Mouse (Mus musculus) embryonic facial prominence, embryonic 13.5 days (tissue): Measurements from ENCODE around the gene Rad51b. TPM values are rescaled to one million over a fixed set of nuclear protein-coding genes. Genes with fewer than 3 reads are reported as not detected.

Source experiments
- ATAC-seq: fragments of 200-750 bp; cut with Nextera tagmentation; 2 replicates; pipeline ENCODE4 v1.8.0; 2017; ENCODE audit warnings: low read depth; ENCODE audit not compliant: insufficient number of reproducible peaks, insufficient read depth, low FRiP score, low TSS enrichment
- H3K27ac ChIP-seq: fragments of 300-500 bp; sonication (generic); 2 replicates; pipeline ENCODE4 v1.5.1; 2015; ENCODE audit warnings: moderate library complexity, mild to moderate bottlenecking, inconsistent platforms
- H3K27me3 ChIP-seq: fragments of 300-500 bp; sonication (generic); 2 replicates; pipeline ENCODE4 v1.6.1; 2015; ENCODE audit warnings: mild to moderate bottlenecking, inconsistent platforms
- H3K36me3 ChIP-seq: fragments of 300-500 bp; sonication (generic); 2 replicates; pipeline ENCODE4 v1.6.1; 2015; ENCODE audit warnings: mild to moderate bottlenecking, inconsistent platforms
- H3K4me1 ChIP-seq: fragments of 300-500 bp; sonication (generic); 2 replicates; pipeline ENCODE4 v1.6.1; 2015; ENCODE audit warnings: inconsistent platforms
- H3K4me2 ChIP-seq: fragments of 300-500 bp; sonication (generic); 2 replicates; pipeline ENCODE4 v1.6.1; 2015; ENCODE audit warnings: moderate library complexity, mild to moderate bottlenecking, inconsistent platforms
- H3K4me3 ChIP-seq: fragments of 300-500 bp; sonication (generic); 2 replicates; pipeline ENCODE4 v1.5.1; 2015; ENCODE audit warnings: mild to moderate bottlenecking, inconsistent platforms
- H3K9ac ChIP-seq: fragments of 300-500 bp; sonication (generic); 2 replicates; pipeline ENCODE4 v1.6.1; 2015; ENCODE audit warnings: mild to moderate bottlenecking, inconsistent platforms
- H3K9me3 ChIP-seq: fragments of 300-500 bp; sonication (generic); 2 replicates; pipeline ENCODE4 v1.6.1; 2016; ENCODE audit warnings: inconsistent platforms
- WGBS: fragments of 180-500 bp; shearing (Covaris S2); methylation state at CpG from one replicate; pipeline ENCODE4 v1.1.7; 2015; ENCODE audit warnings: mixed read lengths; 5-methylcytosine and 5-hydroxymethylcytosine counted together
- polyA plus RNA-seq: library from polyadenylated mRNA; unstranded; fragments of >200 nt; fragmentation: Nextera tagmentation; extraction: Ambion mirVana; gene quantifications from 2 replicates; pipeline ENCODE4 v1.2.1, GENCODE M21; 2015

The Rad51b gene
- polyA plus RNA-seq, 1 experiment from 2014 or later: 8.8 TPM

- Histone ChIP-seq H3K27ac (no peak overlapping the region), H3K4me1 (0 out of 2 replicates have a peak, but pooled peaks cover 3% of the 10 kb centered on the region), H3K4me3 (no peak overlapping the region), H3K9me3 (no peaks in the 10 kb centered on the region), H3K36me3 (no peaks in the 10 kb centered on the region), H3K27me3 (no peaks in the 10 kb centered on the region), H3K4me2 (no peak overlapping the region), H3K9ac (no peak overlapping the region)
- WGBS: 74% methylated on average over 12 of the region's 12 CpGs
- ATAC-seq: no peak
Observed at GRCm38 (mm10) chr12:79441210-79442005, 144.3 kb downstream of the Rad51b start.

DNA sequence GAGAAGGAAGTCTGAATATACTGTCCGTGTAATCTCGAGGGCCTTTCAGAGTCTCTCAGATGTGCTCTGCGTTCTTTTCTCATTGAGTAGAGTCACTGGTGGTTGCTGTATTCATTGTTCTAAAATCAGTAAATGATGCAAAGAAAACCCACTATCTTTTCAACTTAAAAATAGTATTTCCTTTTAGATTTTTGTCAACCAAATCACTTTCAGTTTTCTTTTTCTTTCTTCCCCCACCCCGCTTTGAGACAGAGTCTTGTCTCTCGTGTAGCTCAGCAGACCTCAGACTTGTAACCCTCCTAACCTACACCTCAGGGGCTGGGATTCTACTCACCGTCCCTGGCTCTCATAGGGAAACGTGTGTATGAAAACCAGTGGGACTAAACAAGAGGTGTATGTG is 145.0 kb downstream of the Rad51b start:
- no peaks in the 10 kb centered on the region for H3K4me1 ChIP-seq
- no peaks in the 10 kb centered on the region for H3K36me3 ChIP-seq
- H3K9me3 ChIP-seq: no peaks in the 10 kb centered on the region
- H3K4me3 ChIP-seq: no peak overlapping the region
- no peak overlapping the region for H3K27ac ChIP-seq
- no peak overlapping the region for H3K4me2 ChIP-seq
- WGBS: 69% methylated on average over 7 of the region's 7 CpGs
- no peak for ATAC-seq
- no peak overlapping the region for H3K9ac ChIP-seq
- no peaks in the 10 kb centered on the region for H3K27me3 ChIP-seq

DNA sequence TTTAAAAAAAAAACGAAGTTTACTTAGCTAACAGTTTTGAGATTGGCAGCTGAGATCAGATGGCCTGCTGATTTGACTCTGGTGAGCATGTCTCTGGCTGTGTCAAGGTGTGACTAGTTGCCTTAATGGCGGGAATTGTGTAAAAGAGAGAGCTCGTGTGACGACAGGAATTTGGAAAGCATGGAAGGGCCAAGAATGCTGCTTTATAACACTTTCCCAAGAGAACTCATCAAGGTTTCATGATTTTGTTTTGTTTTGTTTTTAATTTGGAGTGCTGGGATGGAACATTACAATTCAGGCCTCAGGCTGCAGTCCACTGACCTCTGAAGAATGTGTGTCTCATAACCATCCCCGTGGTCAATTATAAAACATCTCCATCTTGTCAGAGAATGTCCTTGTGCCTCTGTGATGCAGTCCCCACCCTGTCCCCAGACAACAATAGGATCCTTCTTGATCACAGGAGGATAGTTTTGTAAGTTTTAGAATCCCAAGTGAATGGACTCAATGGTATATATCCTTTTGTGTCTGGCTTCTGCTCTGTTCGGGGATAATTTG is 145.8 kb downstream of the Rad51b start:
- no peak for ATAC-seq
- WGBS: 59% methylated on average over 6 of the region's 6 CpGs

GRCm38 (mm10) chr12:79444646-79445045 is 147.6 kb downstream of the Rad51b start:
- Histone ChIP-seq H3K4me1 (no peaks in the 10 kb centered on the region), H3K4me2 (no peak overlapping the region), H3K27me3 (no peaks in the 10 kb centered on the region), H3K9me3 (no peaks in the 10 kb centered on the region), H3K4me3 (no peak overlapping the region), H3K9ac (no peak overlapping the region), H3K27ac (no peak overlapping the region), H3K36me3 (no peaks in the 10 kb centered on the region)
- WGBS: 81% methylated on average over 2 of the region's 2 CpGs
- no peak for ATAC-seq

More for the DNA sequence above, 145.8 kb downstream of the Rad51b start:
- Histone ChIP-seq H3K36me3 (no peaks in the 10 kb centered on the region), H3K4me1 (no peaks in the 10 kb centered on the region), H3K9me3 (no peaks in the 10 kb centered on the region), H3K9ac (no peak overlapping the region), H3K27me3 (no peaks in the 10 kb centered on the region), H3K27ac (no peak overlapping the region), H3K4me3 (no peak overlapping the region), H3K4me2 (no peak overlapping the region)

GRCm38 (mm10) chr12:79447039-79447438 is 150.0 kb downstream of the Rad51b start:
- no peaks in the 10 kb centered on the region for H3K36me3 ChIP-seq
- 78% methylated on average over 3 of the region's 3 CpGs for WGBS
- ATAC-seq: no peak

GRCm38 (mm10) chr12:79449817-79450411 is 152.8 kb downstream of the Rad51b start:
- no peak for ATAC-seq
- 76% methylated on average over 8 of the region's 8 CpGs for WGBS

More at GRCm38 (mm10) chr12:79447039-79447438, 150.0 kb downstream of the Rad51b start:
- Histone ChIP-seq H3K4me1 (no peaks in the 10 kb centered on the region), H3K9ac (no peak overlapping the region), H3K9me3 (no peaks in the 10 kb centered on the region), H3K27ac (no peak overlapping the region), H3K4me2 (no peak overlapping the region), H3K4me3 (no peak overlapping the region), H3K27me3 (no peaks in the 10 kb centered on the region)

GRCm38 (mm10) chr12:79452882-79453281 is 155.8 kb downstream of the Rad51b start:
- Histone ChIP-seq H3K9ac (no peak overlapping the region), H3K9me3 (no peaks in the 10 kb centered on the region), H3K4me3 (no peak overlapping the region), H3K27me3 (no peaks in the 10 kb centered on the region), H3K36me3 (no peaks in the 10 kb centered on the region), H3K4me2 (no peak overlapping the region), H3K4me1 (peaks cover 10% of the 10 kb centered on the region), H3K27ac (no peak overlapping the region)
- no peak for ATAC-seq
- 78% methylated on average over 4 of the region's 4 CpGs for WGBS

More at GRCm38 (mm10) chr12:79449817-79450411, 152.8 kb downstream of the Rad51b start:
- Histone ChIP-seq H3K36me3 (no peaks in the 10 kb centered on the region), H3K27me3 (no peaks in the 10 kb centered on the region), H3K4me3 (no peak overlapping the region), H3K27ac (no peak overlapping the region), H3K9me3 (no peaks in the 10 kb centered on the region), H3K9ac (no peak overlapping the region), H3K4me1 (no peaks in the 10 kb centered on the region; the same call in 1 of the 2 replicates), H3K4me2 (no peak overlapping the region)

DNA sequence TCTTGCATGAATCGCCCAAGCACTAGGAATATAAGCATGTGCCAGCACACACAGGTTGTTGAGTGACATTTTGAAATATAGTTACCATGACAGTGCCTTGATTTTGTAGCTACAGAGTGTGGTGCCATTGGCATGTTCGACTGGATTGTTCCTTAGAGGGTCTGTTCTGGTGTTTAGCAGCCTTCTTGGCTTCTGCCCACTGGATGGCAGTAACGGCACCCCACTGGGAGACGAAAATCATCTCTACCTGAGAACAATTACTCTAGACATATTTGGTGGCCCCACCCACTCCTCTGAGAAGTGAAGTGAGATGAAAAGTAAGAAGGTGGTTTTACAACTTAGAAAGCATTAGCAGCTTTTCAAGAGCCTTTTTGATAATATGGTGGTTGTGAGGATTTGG is 156.9 kb downstream of the Rad51b start:
- H3K4me2 ChIP-seq: no peak overlapping the region
- no peak for ATAC-seq
- WGBS: 64% methylated on average over 4 of the region's 4 CpGs
- no peak overlapping the region for H3K4me3 ChIP-seq
- no peaks in the 10 kb centered on the region for H3K9me3 ChIP-seq
- H3K36me3 ChIP-seq: no peaks in the 10 kb centered on the region
- H3K27me3 ChIP-seq: no peaks in the 10 kb centered on the region
- H3K4me1 ChIP-seq: peaks cover 10% of the 10 kb centered on the region
- H3K27ac ChIP-seq: no peak overlapping the region
- H3K9ac ChIP-seq: no peak overlapping the region

DNA sequence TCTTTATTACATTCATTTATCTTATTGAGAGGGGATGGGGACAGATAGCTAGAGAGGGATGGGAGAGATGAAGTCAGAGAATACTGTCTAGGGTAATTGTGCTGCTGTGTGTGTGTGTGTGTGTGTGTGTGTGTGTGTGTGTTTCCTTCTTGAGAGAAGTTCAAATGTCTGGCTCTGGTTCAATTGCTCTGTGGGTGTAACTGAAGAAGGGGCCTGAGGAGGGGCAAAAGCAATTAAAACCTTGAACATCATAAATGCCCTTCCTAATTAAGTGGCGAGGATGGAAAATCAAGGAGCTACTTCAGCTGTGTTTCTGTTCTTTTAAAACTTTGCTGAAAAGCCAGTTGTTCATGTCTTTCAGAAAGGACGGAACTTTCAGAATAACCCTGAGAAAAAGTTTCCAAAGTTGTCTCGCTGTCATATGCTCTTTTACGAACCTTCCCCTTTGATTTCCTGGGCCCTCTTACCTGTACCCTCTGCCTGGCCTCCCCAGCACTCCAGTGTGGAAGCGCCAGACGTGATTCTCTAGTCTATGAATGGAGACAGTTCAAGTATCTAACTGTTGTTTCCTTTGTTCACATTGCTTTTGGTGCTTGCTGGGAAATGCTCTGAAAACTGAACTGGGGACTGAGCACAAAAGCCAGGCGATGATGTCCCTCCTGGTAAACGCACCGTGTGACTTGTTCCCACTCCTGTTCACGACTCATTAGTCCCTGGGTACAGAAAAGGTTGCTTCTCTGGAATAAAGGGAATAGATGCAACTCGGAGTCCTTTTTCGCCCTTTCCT is 158.2 kb downstream of the Rad51b start:
- 67% methylated on average over 12 of the region's 12 CpGs for WGBS
- Histone ChIP-seq H3K4me1 (peaks cover 10% of the 10 kb centered on the region), H3K27me3 (no peaks in the 10 kb centered on the region), H3K4me3 (no peak overlapping the region), H3K27ac (peak overlapping the region; percentile 75), H3K9me3 (no peaks in the 10 kb centered on the region), H3K9ac (peak overlapping the region; percentile 51; the same call in 1 of the 2 replicates), H3K4me2 (peak overlapping the region; percentile 1; the same call in 1 of the 2 replicates), H3K36me3 (no peaks in the 10 kb centered on the region)
- ATAC-seq: no peak

- Histone ChIP-seq H3K27me3 (no peaks in the 10 kb centered on the region), H3K4me3 (no peak overlapping the region), H3K4me1 (peaks cover 10% of the 10 kb centered on the region), H3K9me3 (no peaks in the 10 kb centered on the region), H3K27ac (peak overlapping the region; percentile 75; the same call in 1 of the 2 replicates), H3K36me3 (no peaks in the 10 kb centered on the region), H3K4me2 (no peak overlapping the region), H3K9ac (no peak overlapping the region)
- 45% methylated on average over 3 of the region's 3 CpGs for WGBS
- no peak for ATAC-seq
Observed at GRCm38 (mm10) chr12:79455848-79456164, 158.7 kb downstream of the Rad51b start.

GRCm38 (mm10) chr12:79456251-79456650 is 159.2 kb downstream of the Rad51b start:
- H3K4me3 ChIP-seq: no peak overlapping the region
- ATAC-seq: no peak
- peaks cover 10% of the 10 kb centered on the region for H3K4me1 ChIP-seq

More at GRCm38 (mm10) chr12:79456251-79456650, 159.2 kb downstream of the Rad51b start:
- H3K9me3 ChIP-seq: no peaks in the 10 kb centered on the region
- 0 out of 2 replicates have a peak overlapping the region, but pooled peaks have one; percentile 75 for H3K27ac ChIP-seq
- no peak overlapping the region for H3K4me2 ChIP-seq
- H3K9ac ChIP-seq: no peak overlapping the region
- H3K27me3 ChIP-seq: no peaks in the 10 kb centered on the region
- WGBS: 88% methylated on average over 9 of the region's 9 CpGs
- H3K36me3 ChIP-seq: no peaks in the 10 kb centered on the region
